Comparison of ENCODE assay signal across 8 mouse cellular contexts in the genomic region with DNA sequence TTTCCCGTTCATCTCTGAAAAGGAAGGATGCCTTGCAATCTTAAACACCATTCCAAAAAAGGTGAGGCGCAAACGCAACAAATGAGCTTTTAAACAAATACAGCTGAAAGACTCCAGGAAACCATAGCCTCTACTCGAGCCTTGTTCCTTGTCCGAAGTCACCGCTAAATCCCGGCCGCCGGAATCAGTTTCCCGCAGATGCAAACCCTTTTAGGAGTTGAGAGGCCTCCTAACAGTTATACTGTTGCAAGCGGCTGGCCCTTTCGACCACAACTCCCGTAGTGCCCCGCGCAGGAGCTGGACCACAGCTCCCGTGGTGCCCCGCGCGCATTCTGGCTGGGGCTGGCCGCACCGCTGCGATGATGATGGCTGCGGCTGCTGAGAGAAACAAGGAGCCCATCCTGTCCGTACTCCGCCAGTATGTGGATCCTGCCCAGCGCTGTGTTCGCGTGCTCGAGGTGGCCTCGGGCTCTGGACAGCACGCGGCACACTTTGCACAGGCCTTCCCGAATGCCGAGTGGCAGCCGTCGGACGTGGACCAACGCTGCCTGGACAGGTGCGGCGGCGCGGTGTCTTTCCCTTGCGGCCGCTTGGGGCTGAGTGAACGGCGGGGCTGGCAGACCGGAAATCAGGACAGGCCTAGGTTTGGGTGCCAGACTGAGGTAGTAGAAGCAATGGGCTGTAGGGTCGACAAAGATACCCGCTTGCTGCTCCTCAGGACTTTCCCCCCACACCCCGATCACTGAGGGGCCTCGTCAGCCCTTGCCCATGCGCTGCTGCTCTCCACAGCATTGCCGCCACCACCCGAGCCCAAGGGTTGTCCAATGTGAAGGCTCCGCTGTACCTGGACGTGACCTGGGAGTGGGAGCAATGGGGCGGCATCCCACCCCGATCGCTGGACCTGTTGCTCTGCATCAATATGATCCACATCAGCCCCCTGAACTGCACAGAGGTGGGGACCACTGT. TPM values are rescaled to one million over a fixed set of nuclear protein-coding genes. Genes with fewer than 3 reads are reported as not detected.
DNase-seq lines count a peak whose midpoint lies in the region; ATAC-seq lines count a peak whose summit lies in the region.

No protein-coding gene starts in this region.

- peak overlapping the region; percentile 86 for H3K4me3 ChIP-seq in hindbrain, embryonic 16.5 days (ENCODE audit: low read length)

- peak overlapping the region; percentile 93 for H3K9ac ChIP-seq in hindbrain, embryonic 16.5 days (ENCODE audit: low read depth, low read length)

- no peaks in the 10 kb centered on the region for H3K9me3 ChIP-seq in hindbrain, embryonic 16.5 days (ENCODE audit: control insufficient read depth, low read length)

- ATAC-seq in hindbrain, embryonic 16.5 days, result peak; percentile 93

- WGBS in hindbrain, embryonic 16.5 days, result under 1% methylated on average over 59 of the region's 59 CpGs

- H3K4me2 ChIP-seq in hindbrain, embryonic 16.5 days (ENCODE audit: low read length), result peak overlapping the region; percentile 94

- H3K4me1 ChIP-seq in hindbrain, embryonic 16.5 days (ENCODE audit: control insufficient read depth, insufficient read depth, low read depth, low read length), result peaks cover 23% of the 10 kb centered on the region

- DNase-seq in ZHBTc4 (ENCODE audit: low read depth, low spot score), result peak; percentile 81
- peak; percentile 82 to 87 for DNase-seq in cerebellum, postnatal 4 days (ENCODE audit: low spot score in 2 of 2)
- DNase-seq in gastrocnemius, adult 18-20 months (ENCODE audit: low spot score), result peak; percentile 87
- DNase-seq in left cerebral cortex, adult 18-20 months (ENCODE audit: low spot score in 2 of 2), result peak; percentile 90 to 93
- DNase-seq in lung, postnatal 4 days, result peak; percentile 91 to 92
- DNase-seq in retina, postnatal 1 day, result peak; percentile 92
- DNase-seq in thymus, postnatal 4 days, result peak; percentile 90

- H3K27ac ChIP-seq in hindbrain, embryonic 16.5 days (ENCODE audit: low read depth, low read length), result peak overlapping the region; percentile 97

- H3K27me3 ChIP-seq in hindbrain, embryonic 16.5 days (replicated peaks; ENCODE audit: control insufficient read depth, insufficient read depth, low read length), result no peaks in the 10 kb centered on the region

- peaks cover 15% of the 10 kb centered on the region for H3K36me3 ChIP-seq in hindbrain, embryonic 16.5 days (ENCODE audit: control insufficient read depth, insufficient read depth, low read length)

RNA-seq across cellular contexts. Expression of a gene that starts 0.6 kb away (rescaled TPM):
- 10 to 100 TPM; 25.4 to 33.4 TPM for total RNA-seq in gastrocnemius, adult 18-20 months (2021)
- polyA plus RNA-seq in hindbrain, embryonic 16.5 days (2015; fragmentation: Nextera tagmentation; extraction: Ambion mirVana), result 63.4 and 67.5 TPM in 2 replicates
- 10 to 100 TPM; 38.7 to 40.2 TPM for total RNA-seq in left cerebral cortex, adult 18-20 months (2021)

RNA-seq across cellular contexts. Expression of a gene that starts 5.2 kb away (rescaled TPM):
- total RNA-seq in gastrocnemius, adult 18-20 months (2021), result under 1 TPM; 0.43 to 0.62 TPM
- polyA plus RNA-seq in hindbrain, embryonic 16.5 days (2015; fragmentation: Nextera tagmentation; extraction: Ambion mirVana), result 0.34 and 0.51 TPM in 2 replicates
- 1 to 10 TPM; 1.4 to 1.7 TPM for total RNA-seq in left cerebral cortex, adult 18-20 months (2021)

RNA-seq across cellular contexts. Expression of a gene that starts 6.9 kb away (rescaled TPM):
- 100 to 1,000 TPM in 1 of 2 experiments, 10 to 100 TPM in 1; 84.2 to 102 TPM for total RNA-seq in gastrocnemius, adult 18-20 months (2021)
- polyA plus RNA-seq in hindbrain, embryonic 16.5 days (2015; fragmentation: Nextera tagmentation; extraction: Ambion mirVana), result 34.1 and 38.9 TPM in 2 replicates
- total RNA-seq in left cerebral cortex, adult 18-20 months (2021), result 10 to 100 TPM; 20.0 to 25.6 TPM

RNA-seq across cellular contexts. Expression of a gene that starts 14.2 kb away (rescaled TPM):
- total RNA-seq in gastrocnemius, adult 18-20 months (2021), result under 1 TPM; 0.55 to 0.64 TPM
- 13.1 and 16.2 TPM in 2 replicates for polyA plus RNA-seq in hindbrain, embryonic 16.5 days (2015; fragmentation: Nextera tagmentation; extraction: Ambion mirVana)
- 10 to 100 TPM; 26.0 to 31.5 TPM for total RNA-seq in left cerebral cortex, adult 18-20 months (2021)

RNA-seq across cellular contexts. Expression of a gene that starts 30.8 kb away (rescaled TPM):
- total RNA-seq in gastrocnemius, adult 18-20 months (2021), result 10 to 100 TPM; 72.4 to 72.9 TPM
- polyA plus RNA-seq in hindbrain, embryonic 16.5 days (2015; fragmentation: Nextera tagmentation; extraction: Ambion mirVana), result 16.9 and 20.3 TPM in 2 replicates
- 10 to 100 TPM; 89.5 to 92.8 TPM for total RNA-seq in left cerebral cortex, adult 18-20 months (2021)

Comparison
In these comparisons a context has a peak if more than half of its experiments do, and no peak if none do; other contexts are left out.
1. Peak in every context shown above with its lines: DNase-seq, ATAC-seq, H3K4me3 ChIP-seq and H3K27ac ChIP-seq.